Mouse (Mus musculus) G1E (cell line): ENCODE results near the gene Vps13c.

Experiments
- CTCF ChIP-seq: IDR thresholded peaks from 2 replicates; pipeline ENCODE4 v1.5.1; 2012; ENCODE audit warnings: low read depth, low read length, inconsistent platforms, mixed read lengths
- GATA1 ChIP-seq: IDR thresholded peaks from 2 replicates; pipeline ENCODE4 v1.6.1; 2012; ENCODE audit warnings: borderline replicate concordance, low read length, inconsistent platforms, mixed read lengths
- GATA2 ChIP-seq: IDR thresholded peaks from 2 replicates; pipeline ENCODE4 v1.6.1; 2012; ENCODE audit warnings: low read depth, low read length, inconsistent platforms, borderline replicate concordance
- POLR2AphosphoS5 ChIP-seq: IDR thresholded peaks from 2 replicates; pipeline ENCODE4 v1.6.1; 2012; ENCODE audit warnings: low read depth, low read length, inconsistent platforms; ENCODE audit not compliant: insufficient replicate concordance

DNA sequence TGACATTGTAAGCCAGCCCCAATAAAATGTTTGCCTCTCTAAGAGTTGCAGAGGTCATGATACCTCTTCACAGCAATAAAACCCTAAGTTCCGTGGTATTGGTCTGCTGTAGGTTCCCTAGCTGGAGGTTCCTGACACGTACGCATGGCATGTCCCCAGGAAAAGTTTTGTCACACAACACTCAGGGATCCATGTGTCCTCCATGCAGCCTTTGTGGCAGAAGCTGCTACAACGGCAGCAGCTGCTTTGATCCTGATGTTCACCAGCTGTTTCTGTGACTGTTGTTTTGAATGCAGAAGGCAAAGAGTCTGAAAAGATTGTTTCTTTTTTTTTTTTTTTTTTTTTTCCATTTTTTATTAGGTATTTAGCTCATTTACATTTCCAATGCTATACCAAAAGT is 27.0 kb upstream of the Vps13c start:
- TF ChIP-seq CTCF (no peak), GATA2 (no peak), POLR2AphosphoS5 (no peak), GATA1 (no peak)
